Mouse (Mus musculus): ENCODE measurements at regions not wholly inside any gene's neighbourhood (a gene's known extent, or its start where the extent isn't known, plus 50 kb on each side); places are given as distances from the start of the nearest gene placed in this dataset.

- peak overlapping the region; percentile 27 for H3K4me3 ChIP-seq
- H3K4me1 ChIP-seq (replicated peaks), result peaks cover 9% of the 10 kb centered on the region
- DNase-seq (ENCODE audit: low spot score), result no peak
- peak overlapping the region; percentile 64 for H3K27ac ChIP-seq
- H3K27me3 ChIP-seq (ENCODE audit: insufficient read depth, poor library complexity, severe bottlenecking), result peaks cover 11% of the 10 kb centered on the region
- no peaks in the 10 kb centered on the region for H3K9me3 ChIP-seq
- WGBS, result 48% methylated on average over 17 of the region's 17 CpGs
- no peaks in the 10 kb centered on the region for H3K36me3 ChIP-seq
These were observed 123.5 kb downstream of the Ly86 start for GRCm38 (mm10) chr13:37468304-37469178.

- no peak for DNase-seq (ENCODE audit: low spot score)
- H3K27ac ChIP-seq, result no peak overlapping the region
- no peak overlapping the region for H3K4me3 ChIP-seq
- no peaks in the 10 kb centered on the region for H3K36me3 ChIP-seq
- 72% methylated on average over 11 of the region's 11 CpGs for WGBS
- peaks cover 9% of the 10 kb centered on the region for H3K4me1 ChIP-seq (replicated peaks)
- no peaks in the 10 kb centered on the region for H3K9me3 ChIP-seq
- peaks cover 11% of the 10 kb centered on the region for H3K27me3 ChIP-seq (ENCODE audit: insufficient read depth, poor library complexity, severe bottlenecking)
These were observed 125.4 kb downstream of the Ly86 start for GRCm38 (mm10) chr13:37470230-37470907.

GRCm38 (mm10) chr13:37473359-37473758 lies 128.4 kb downstream of the Ly86 start:
- no peak overlapping the region for H3K4me3 ChIP-seq
- no peak for DNase-seq (ENCODE audit: low spot score)
- H3K27ac ChIP-seq, result no peak overlapping the region
- peaks cover 7% of the 10 kb centered on the region; the same call in 1 of the 2 replicates for H3K27me3 ChIP-seq (ENCODE audit: insufficient read depth, poor library complexity, severe bottlenecking)
- 66% methylated on average over 1 of the region's 1 CpGs for WGBS
- no peaks in the 10 kb centered on the region for H3K9me3 ChIP-seq
- peaks cover 17% of the 10 kb centered on the region for H3K4me1 ChIP-seq (replicated peaks)
- H3K36me3 ChIP-seq, result no peaks in the 10 kb centered on the region

- Histone ChIP-seq H3K4me3 (no peak overlapping the region), H3K36me3 (no peaks in the 10 kb centered on the region), H3K4me1 (replicated peaks) (peaks cover 17% of the 10 kb centered on the region), H3K27me3 (ENCODE audit: insufficient read depth, poor library complexity, severe bottlenecking) (peaks cover 13% of the 10 kb centered on the region), H3K27ac (no peak overlapping the region), H3K9me3 (no peaks in the 10 kb centered on the region)
- DNase-seq (ENCODE audit: low spot score), result no peak
- WGBS, result 83% methylated on average over 3 of the region's 3 CpGs
These were observed 130.8 kb downstream of the Ly86 start for GRCm38 (mm10) chr13:37475804-37476203.

- 63% methylated on average over 13 of the region's 13 CpGs for WGBS
- peaks cover 13% of the 10 kb centered on the region for H3K27me3 ChIP-seq (ENCODE audit: insufficient read depth, poor library complexity, severe bottlenecking)
- no peaks in the 10 kb centered on the region for H3K9me3 ChIP-seq
- peaks cover 19% of the 10 kb centered on the region for H3K4me1 ChIP-seq (replicated peaks)
- no peak overlapping the region for H3K27ac ChIP-seq
- no peak for DNase-seq (ENCODE audit: low spot score)
- H3K36me3 ChIP-seq, result no peaks in the 10 kb centered on the region
- no peak overlapping the region for H3K4me3 ChIP-seq
These were observed 131.4 kb downstream of the Ly86 start for GRCm38 (mm10) chr13:37476256-37477053.

GRCm38 (mm10) chr13:37477342-37477741 lies 132.3 kb downstream of the Ly86 start:
- Histone ChIP-seq H3K27me3 (ENCODE audit: insufficient read depth, poor library complexity, severe bottlenecking) (peaks cover 18% of the 10 kb centered on the region), H3K27ac (peak overlapping the region; percentile 53)

GRCm38 (mm10) chr13:37477749-37478548 lies 132.9 kb downstream of the Ly86 start:
- no peaks in the 10 kb centered on the region for H3K36me3 ChIP-seq
- H3K27ac ChIP-seq, result peak overlapping the region; percentile 53
- H3K27me3 ChIP-seq (ENCODE audit: insufficient read depth, poor library complexity, severe bottlenecking), result peaks cover 18% of the 10 kb centered on the region
- peak overlapping the region; percentile 44 for H3K4me3 ChIP-seq
- H3K9me3 ChIP-seq, result no peaks in the 10 kb centered on the region
- peaks cover 32% of the 10 kb centered on the region for H3K4me1 ChIP-seq (replicated peaks)
- DNase-seq (ENCODE audit: low spot score), result peak; percentile 72
- WGBS, result 3% methylated on average over 15 of the region's 15 CpGs

More at GRCm38 (mm10) chr13:37477342-37477741, 132.3 kb downstream of the Ly86 start:
- H3K4me3 ChIP-seq, result peak overlapping the region; percentile 44
- peaks cover 26% of the 10 kb centered on the region for H3K4me1 ChIP-seq (replicated peaks)
- no peak for DNase-seq (ENCODE audit: low spot score)
- no peaks in the 10 kb centered on the region for H3K36me3 ChIP-seq
- H3K9me3 ChIP-seq, result no peaks in the 10 kb centered on the region
- 26% methylated on average over 6 of the region's 6 CpGs for WGBS

- 80% methylated on average over 7 of the region's 7 CpGs for WGBS
These were observed 134.2 kb downstream of the Ly86 start for GRCm38 (mm10) chr13:37479182-37479691.

GRCm38 (mm10) chr13:37481514-37481913 lies 136.5 kb downstream of the Ly86 start:
- H3K4me1 ChIP-seq (replicated peaks), result peaks cover 43% of the 10 kb centered on the region
- H3K9me3 ChIP-seq, result no peaks in the 10 kb centered on the region
- H3K27me3 ChIP-seq (ENCODE audit: insufficient read depth, poor library complexity, severe bottlenecking), result peaks cover 18% of the 10 kb centered on the region
- no peak overlapping the region for H3K27ac ChIP-seq
- no peaks in the 10 kb centered on the region for H3K36me3 ChIP-seq
- DNase-seq (ENCODE audit: low spot score), result no peak
- WGBS, result 48% methylated on average over 5 of the region's 5 CpGs
- H3K4me3 ChIP-seq, result no peak overlapping the region

More at GRCm38 (mm10) chr13:37479182-37479691, 134.2 kb downstream of the Ly86 start:
- Histone ChIP-seq H3K36me3 (no peaks in the 10 kb centered on the region), H3K4me3 (no peak overlapping the region), H3K9me3 (no peaks in the 10 kb centered on the region), H3K27me3 (ENCODE audit: insufficient read depth, poor library complexity, severe bottlenecking) (peaks cover 18% of the 10 kb centered on the region), H3K27ac (no peak overlapping the region), H3K4me1 (replicated peaks) (peaks cover 43% of the 10 kb centered on the region)
- DNase-seq (ENCODE audit: low spot score), result no peak

- no peak for DNase-seq (ENCODE audit: low spot score)
- WGBS, result 65% methylated on average over 2 of the region's 2 CpGs
- Histone ChIP-seq H3K9me3 (no peaks in the 10 kb centered on the region), H3K27ac (peak overlapping the region; percentile 90), H3K27me3 (ENCODE audit: insufficient read depth, poor library complexity, severe bottlenecking) (peaks cover 18% of the 10 kb centered on the region), H3K4me1 (replicated peaks) (peaks cover 41% of the 10 kb centered on the region), H3K4me3 (no peak overlapping the region), H3K36me3 (no peaks in the 10 kb centered on the region)
These were observed 137.0 kb downstream of the Ly86 start for GRCm38 (mm10) chr13:37482038-37482437.

GRCm38 (mm10) chr13:37482589-37482988 lies 137.6 kb downstream of the Ly86 start:
- Histone ChIP-seq H3K27me3 (ENCODE audit: insufficient read depth, poor library complexity, severe bottlenecking) (peaks cover 18% of the 10 kb centered on the region), H3K4me1 (replicated peaks) (peaks cover 36% of the 10 kb centered on the region), H3K4me3 (peak overlapping the region; percentile 34), H3K36me3 (no peaks in the 10 kb centered on the region), H3K9me3 (no peaks in the 10 kb centered on the region), H3K27ac (peak overlapping the region; percentile 90)
- WGBS, result 15% methylated on average over 10 of the region's 10 CpGs
- DNase-seq (ENCODE audit: low spot score), result peak; percentile 69

Data from hindbrain, embryonic 10.5 days (tissue).